Mouse (Mus musculus) MEL (cell line): ENCODE data around the gene Tgm1.

ENCODE experiments used
- CHD2 ChIP-seq: IDR thresholded peaks from 2 replicates; pipeline ENCODE4 v1.6.1; 2011; ENCODE audit warnings: low read length, improper control_type of control experiment
- CTCF ChIP-seq, 3 experiments: IDR thresholded peaks in 2 of 3; conservative IDR thresholded peaks in 1 of 3; 2 replicates each; pipeline ENCODE4 v1.5.1; 2011 to 2012; ENCODE audit warnings: low read length in 3 of 3, low read depth in 2 of 3, mild to moderate bottlenecking in 2 of 3, improper control_type of control experiment in 1 of 3, inconsistent platforms in 1 of 3, mixed read lengths in 1 of 3, moderate library complexity in 1 of 3; ENCODE audit not compliant: control insufficient read depth in 1 of 3, insufficient read depth in 1 of 3, poor library complexity in 1 of 3, severe bottlenecking in 1 of 3
- ELF1 ChIP-seq: IDR thresholded peaks from 2 replicates; pipeline ENCODE4 v1.6.1; 2014; ENCODE audit warnings: low read depth, mild to moderate bottlenecking, inconsistent platforms, low read length, improper control_type of control experiment, moderate library complexity
- EP300 ChIP-seq, 2 experiments: IDR thresholded peaks; 2 replicates each; pipeline ENCODE4 v1.6.1; 2011; ENCODE audit warnings: improper control_type of control experiment in 2 of 2, low read length in 2 of 2, low read depth in 1 of 2, mild to moderate bottlenecking in 1 of 2
- HCFC1 ChIP-seq: IDR thresholded peaks from 2 replicates; pipeline ENCODE4 v1.6.1; 2012; ENCODE audit warnings: low read depth, mild to moderate bottlenecking, inconsistent platforms, low read length, improper control_type of control experiment, moderate library complexity
- JUND ChIP-seq: IDR thresholded peaks from 2 replicates; pipeline ENCODE4 v1.6.1; 2011; ENCODE audit warnings: low read depth, mild to moderate bottlenecking, improper control_type of control experiment, low read length
- MEF2A ChIP-seq: IDR thresholded peaks from 2 replicates; pipeline ENCODE4 v1.6.1; 2014; ENCODE audit warnings: low read depth, mild to moderate bottlenecking, inconsistent platforms, low read length, improper control_type of control experiment; ENCODE audit not compliant: poor library complexity, insufficient replicate concordance, severe bottlenecking; ENCODE audit errors: extremely low read depth
- MYB ChIP-seq: IDR thresholded peaks from 2 replicates; pipeline ENCODE4 v1.6.1; 2011; ENCODE audit warnings: mild to moderate bottlenecking, low read depth, low read length, improper control_type of control experiment
- POLR2A ChIP-seq, 2 experiments: IDR thresholded peaks; 2 replicates each; pipeline ENCODE4 v1.6.1; 2011 to 2012; ENCODE audit warnings: low read length in 2 of 2, mild to moderate bottlenecking in 2 of 2, control low read depth in 1 of 2, improper control_type of control experiment in 1 of 2, low read depth in 1 of 2, moderate library complexity in 1 of 2; ENCODE audit not compliant: control insufficient read depth in 1 of 2, insufficient read depth in 1 of 2, poor library complexity in 1 of 2
- RAD21 ChIP-seq: IDR thresholded peaks from 2 replicates; pipeline ENCODE4 v1.6.1; 2011; ENCODE audit warnings: mild to moderate bottlenecking, low read depth, low read length, improper control_type of control experiment
- UBTF ChIP-seq: IDR thresholded peaks from 2 replicates; pipeline ENCODE4 v1.6.1; 2012; ENCODE audit warnings: low read depth, mild to moderate bottlenecking, inconsistent platforms, low read length, improper control_type of control experiment, moderate library complexity, borderline replicate concordance; ENCODE audit not compliant: insufficient read depth

DNA sequence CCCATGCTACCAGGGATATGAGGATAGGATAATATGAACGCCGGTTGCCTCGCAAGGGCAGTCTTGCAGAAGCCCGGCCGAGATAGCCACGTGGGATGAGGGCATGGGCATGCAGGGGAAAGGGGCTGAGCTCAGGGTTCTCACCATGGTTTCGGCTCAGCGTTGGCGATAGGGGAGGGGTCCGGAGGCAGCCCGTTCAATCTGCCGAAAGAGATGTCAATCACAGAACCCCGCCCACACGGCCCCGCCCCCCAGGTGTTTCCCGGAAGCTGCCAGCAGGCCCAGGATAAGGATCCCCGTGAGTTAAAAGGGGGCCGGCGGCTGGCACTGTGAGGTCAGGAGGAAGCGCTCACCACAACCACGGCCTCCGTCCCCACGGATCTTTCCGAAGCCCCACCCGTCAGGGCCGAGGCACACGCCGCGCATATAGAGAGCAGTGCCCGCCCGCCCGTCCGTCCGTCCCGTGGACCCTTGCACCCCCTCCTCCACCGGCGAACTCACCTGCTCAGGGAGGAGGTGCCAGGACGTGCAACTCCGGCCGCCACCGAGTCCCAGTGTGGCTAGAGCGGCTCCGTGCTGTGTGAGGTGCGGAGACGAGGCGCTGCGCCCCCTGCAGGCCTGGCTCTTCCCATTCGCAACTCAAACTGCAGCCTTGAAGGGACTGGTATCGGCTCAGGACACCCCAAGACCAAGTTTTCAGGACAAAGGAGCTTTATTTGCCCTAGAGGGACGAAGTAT lies 8.1 kb upstream of the Tgm1 start, which contains the start of gene Rabggta:
- TF ChIP-seq HCFC1 (peak; percentile 87), POLR2A (IDR thresholded peaks at IDR 0.05; ENCODE audit: control insufficient read depth in 1 of 2, insufficient read depth in 1 of 2, low read depth in 1 of 2, low read length in 2 of 2, poor library complexity in 1 of 2) (peak; percentile 62 to 76; a peak in 3 of 4 replicates), CTCF (IDR thresholded peaks at IDR 0.05 in 2 of 3, conservative IDR thresholded peaks at IDR 0.05 in 1 of 3; ENCODE audit: control insufficient read depth in 1 of 3, insufficient read depth in 1 of 3, low read depth in 2 of 3, low read length in 3 of 3, poor library complexity in 1 of 3, severe bottlenecking in 1 of 3) (peak; percentile 73 to 95 (median 92)), CHD2 (no peak), JUND (no peak), UBTF (no peak), MYB (no peak), EP300 (IDR thresholded peaks at IDR 0.05; ENCODE audit: low read depth in 1 of 2, low read length in 2 of 2) (peak in 1 of 2 experiments; percentile 38; a peak in 3 of 4 replicates), RAD21 (no peak; the same call in 1 of the 2 replicates), MEF2A (no peak), ELF1 (peak; percentile 81)
